Mouse (Mus musculus): Measurements from ENCODE around the gene Slirp.
"Not testable (repeated sequence)": the region's sequence is repeated elsewhere in the genome, so short reads cannot be mapped to it uniquely, and the experiment has no call there.

The Slirp gene

DNA sequence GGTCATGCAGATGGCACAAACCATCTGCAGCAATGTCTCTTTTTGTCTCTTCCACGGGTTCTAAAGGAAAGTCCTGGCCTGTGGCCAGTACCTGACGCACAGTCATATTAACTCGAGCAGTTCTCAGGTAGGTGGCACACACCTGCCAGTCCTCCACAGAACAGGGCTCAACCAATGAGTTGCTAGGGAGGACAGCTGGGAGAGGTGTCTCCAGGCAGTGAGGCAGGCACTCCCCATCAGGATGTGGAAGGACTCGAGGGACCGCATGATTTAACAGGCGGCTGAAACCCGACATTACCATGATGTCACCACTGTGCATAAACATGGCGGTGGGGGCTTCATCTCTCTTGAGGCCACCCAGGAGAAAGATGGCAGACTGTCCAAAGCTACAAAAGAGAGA, 14.8 kb upstream of the Slirp start:
- DNase-seq (ENCODE audit: low spot score): no peak

- DNase-seq (ENCODE audit: low spot score): peak; percentile 48
Measured at GRCm38 (mm10) chr12:87442177-87443114, 1.2 kb upstream of the Slirp start.

- DNase-seq (ENCODE audit: low spot score): peak; percentile 34
Measured at GRCm38 (mm10) chr12:87443115-87443699, 489 bp upstream of the Slirp start.

DNA sequence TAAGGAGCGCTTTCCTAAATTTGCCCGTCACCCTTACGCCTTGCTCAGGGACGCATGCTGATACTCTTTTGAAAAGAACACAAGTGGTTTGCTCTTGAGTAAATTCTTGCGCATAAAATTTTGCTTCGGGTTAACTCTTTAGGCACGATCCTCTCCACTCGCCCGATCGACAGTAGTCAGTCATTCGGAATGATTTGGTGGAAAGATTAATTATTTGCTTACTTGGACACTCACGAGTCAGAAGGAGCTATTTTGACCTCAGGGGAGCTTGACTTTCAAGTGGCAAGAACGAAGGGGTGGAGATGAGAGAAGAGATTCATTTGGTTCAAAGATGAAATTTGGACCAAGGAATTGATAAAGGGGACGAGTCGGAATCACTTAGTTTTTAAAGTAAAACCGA, 515 bp downstream of the Slirp start:
- peak; percentile 26 for DNase-seq (ENCODE audit: low spot score)

DNA sequence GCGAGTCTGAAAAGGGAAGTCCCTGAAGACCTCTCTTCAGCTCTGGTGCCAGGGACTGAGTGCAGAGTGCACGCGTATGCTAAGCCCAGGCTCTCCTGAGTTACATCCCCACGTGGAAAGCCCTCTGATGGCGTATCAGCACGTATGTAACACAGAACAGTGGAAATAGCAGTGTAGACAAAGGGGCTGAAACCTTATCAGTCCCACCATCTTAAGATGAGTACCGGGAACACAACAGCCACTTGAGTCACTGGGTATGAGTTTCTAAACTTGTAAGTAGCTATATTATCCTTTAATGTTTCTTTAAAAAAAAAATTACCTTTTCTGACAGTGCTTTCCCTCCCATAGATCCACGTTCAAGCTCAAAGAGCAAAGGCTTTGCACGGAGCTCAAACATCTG, 5.8 kb downstream of the Slirp start:
- no peak for DNase-seq (ENCODE audit: low spot score)

DNA sequence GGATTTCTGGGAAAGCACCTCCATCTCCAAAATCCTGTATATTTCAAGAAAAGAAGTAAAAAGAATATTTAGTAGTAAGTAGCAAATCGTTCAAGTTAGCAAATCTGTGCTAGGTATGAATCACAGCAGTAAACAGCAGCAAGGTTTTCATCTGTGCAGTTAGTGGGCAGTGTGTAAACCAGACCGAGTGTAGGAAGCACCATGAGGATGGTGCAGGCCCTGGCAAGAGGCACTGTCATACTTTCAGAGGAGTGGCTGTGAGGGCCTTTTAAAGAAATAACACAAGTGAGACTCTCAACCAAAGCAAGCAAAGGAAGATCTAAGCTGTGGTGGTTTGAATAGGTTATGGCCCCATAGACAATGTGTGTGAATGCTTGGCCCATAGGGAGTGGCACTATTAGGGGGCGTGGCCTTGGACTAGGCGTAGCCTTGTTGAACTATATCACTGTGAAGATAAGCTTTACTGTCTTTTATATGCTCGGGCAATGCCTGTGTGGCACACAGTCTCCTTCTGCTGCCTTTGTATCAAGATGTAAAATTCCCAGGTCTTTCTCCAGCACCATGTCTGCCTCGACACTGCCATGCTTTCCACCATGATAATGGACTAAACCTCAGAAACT, 21.1 kb downstream of the Slirp start:
- peak; percentile 43 for DNase-seq (ENCODE audit: low spot score)

GRCm38 (mm10) chr12:87470263-87471136, 26.8 kb downstream of the Slirp start:
- DNase-seq (ENCODE audit: low spot score): no peak

- no peak for DNase-seq (ENCODE audit: low spot score)
Measured at GRCm38 (mm10) chr12:87471421-87471963, 27.8 kb downstream of the Slirp start.

DNA sequence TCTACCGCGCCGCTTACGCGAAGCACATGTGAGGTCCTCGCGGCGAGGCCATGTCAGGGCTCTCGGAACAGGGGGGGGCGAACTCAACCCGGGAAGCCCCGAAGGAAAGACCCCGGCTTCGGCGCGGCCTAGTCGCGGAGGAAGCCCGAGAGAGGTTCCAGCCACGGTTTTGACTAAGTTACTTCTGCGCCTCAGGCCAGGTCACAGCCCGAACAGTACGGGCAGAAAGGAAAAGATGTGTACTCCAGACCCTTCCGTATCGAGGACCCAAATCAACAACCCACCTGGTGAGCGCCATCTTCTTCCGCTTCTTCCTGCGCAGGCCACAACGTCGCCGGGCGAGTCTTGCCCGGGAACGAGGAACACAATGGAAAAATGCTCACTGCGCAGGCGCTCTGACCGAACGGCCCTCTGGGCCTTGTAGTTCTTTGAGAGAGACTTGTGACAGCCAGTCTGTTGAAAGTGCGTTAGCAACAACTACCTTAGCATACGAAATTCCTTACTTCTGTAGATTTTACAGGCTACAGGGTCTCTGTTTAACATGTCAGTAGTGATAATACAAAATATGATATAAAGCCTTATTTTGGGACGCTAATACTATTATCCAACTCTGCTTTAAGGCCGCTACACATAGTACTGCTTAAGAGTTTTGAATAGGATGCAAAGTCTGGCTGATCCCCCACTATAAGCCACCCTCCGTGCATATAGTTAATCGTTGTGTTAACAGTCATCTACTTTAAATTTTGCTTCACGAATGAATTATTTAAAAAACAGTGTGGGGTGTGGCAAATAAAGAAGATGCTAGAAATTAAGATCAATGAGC, 28.5 kb downstream of the Slirp start, which contains the start of gene Snw1:
TSS of gene Snw1 (minus strand) at position 311 of the 823 bp plus-strand sequence.
- DNase-seq (ENCODE audit: low spot score): peak; percentile 92

DNA sequence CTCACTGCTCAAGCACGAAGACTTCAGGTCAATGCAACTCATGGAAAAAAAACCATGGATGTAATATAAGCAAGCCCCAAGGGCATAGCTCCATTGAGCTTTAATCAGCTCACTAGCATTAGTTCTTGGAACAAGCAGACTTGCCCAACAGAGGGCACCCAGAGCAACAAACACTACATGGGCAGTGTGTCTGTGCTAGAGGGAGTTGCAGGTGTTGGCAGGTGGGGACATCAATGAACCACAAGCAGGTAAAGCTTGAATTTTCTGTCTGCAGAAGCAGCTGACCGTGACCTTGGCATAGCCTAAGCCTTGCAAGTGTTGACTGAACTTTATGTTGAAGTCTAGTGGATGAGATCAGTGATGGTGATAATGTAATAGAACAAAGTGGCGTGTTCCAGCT, 31.1 kb downstream of the Slirp start:
- no peak for DNase-seq (ENCODE audit: low spot score)

GRCm38 (mm10) chr12:87482482-87482881, 38.8 kb downstream of the Slirp start:
- not testable (repeated sequence) for DNase-seq (ENCODE audit: low spot score)

DNA sequence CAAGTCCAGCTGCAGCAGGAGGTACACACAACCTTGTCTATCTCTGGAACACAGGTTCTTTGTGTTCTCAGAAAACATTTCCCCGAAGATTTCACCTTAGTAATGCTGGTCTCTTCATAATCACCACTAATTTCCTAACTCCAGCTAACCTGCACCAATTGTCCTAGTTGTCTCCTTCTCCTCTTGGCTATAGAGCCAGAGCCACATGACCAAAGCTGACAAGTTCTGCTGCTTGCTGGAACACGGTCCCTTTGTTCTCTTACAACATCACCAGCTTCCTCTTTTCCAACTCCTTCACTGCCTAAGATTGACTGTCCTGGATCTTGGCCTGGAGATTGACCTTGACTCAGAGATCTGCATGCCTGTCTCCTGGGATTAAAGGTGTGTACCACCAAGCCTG, 45.0 kb downstream of the Slirp start:
- DNase-seq (ENCODE audit: low spot score): not testable (repeated sequence)

DNA sequence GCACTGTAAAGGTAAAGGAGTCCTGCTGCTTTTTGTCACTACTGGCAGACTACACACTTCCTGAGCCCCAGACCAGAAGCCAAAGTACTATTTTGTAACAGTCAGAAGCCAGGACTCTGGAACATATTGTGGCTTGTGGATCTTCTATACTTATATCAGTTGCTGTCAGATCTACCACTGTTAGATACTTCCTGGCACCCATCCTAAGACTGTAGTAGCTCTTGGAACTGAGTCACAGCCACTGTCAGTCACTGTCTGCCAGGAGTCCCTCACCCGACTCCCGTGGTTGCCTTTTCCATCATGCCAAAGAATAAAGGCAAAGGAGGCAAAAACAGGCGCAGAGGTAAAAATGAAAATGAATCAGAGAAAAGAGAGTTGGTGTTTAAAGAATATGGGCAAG, 50.7 kb downstream of the Slirp start, which contains the start of gene Gm5788:
TSS of gene Gm5788 (plus strand) at position 301 of the 400 bp plus-strand sequence.
- DNase-seq (ENCODE audit: low spot score): not testable (repeated sequence)
